Mouse (Mus musculus) lung, postnatal 14 days (tissue): ENCODE measurements at regions not wholly inside any gene's neighbourhood (a gene's known extent, or its start where the extent isn't known, plus 50 kb on each side); places are given as distances from the start of the nearest gene placed in this dataset.
A peak's percentile ranks its signal among the peaks of the same experiment; 100 is the strongest.
"Not testable (repeated sequence)": the region's sequence is repeated elsewhere in the genome, so short reads cannot be mapped to it uniquely, and the experiment has no call there.

ENCODE experiments used
- DNase-seq: peaks from one replicate; pipeline ENCODE4 v3.0.0; 2021

- DNase-seq: no peak
Measured at GRCm38 (mm10) chr16:30778078-30778477, 178.6 kb downstream of the Fam43a start.

- DNase-seq: no peak
Measured at GRCm38 (mm10) chr16:30778945-30779344, 179.4 kb downstream of the Fam43a start.

GRCm38 (mm10) chr16:30784261-30784660 lies 184.7 kb downstream of the Fam43a start:
- DNase-seq: no peak

GRCm38 (mm10) chr16:30784949-30785348 lies 185.4 kb downstream of the Fam43a start:
- no peak for DNase-seq

GRCm38 (mm10) chr16:30786060-30786459 lies 186.5 kb downstream of the Fam43a start:
- DNase-seq: no peak

- no peak for DNase-seq
Measured at GRCm38 (mm10) chr16:30787351-30787750, 187.8 kb downstream of the Fam43a start.

GRCm38 (mm10) chr16:30788321-30788781 lies 188.8 kb downstream of the Fam43a start:
- no peak for DNase-seq

GRCm38 (mm10) chr16:30788944-30789781 lies 189.6 kb downstream of the Fam43a start:
- DNase-seq: no peak

- peak; percentile 74 for DNase-seq
Measured at GRCm38 (mm10) chr16:30790036-30790435, 190.5 kb downstream of the Fam43a start.

- DNase-seq: peak; percentile 49
Measured at GRCm38 (mm10) chr16:30790551-30791001, 191.1 kb downstream of the Fam43a start.

GRCm38 (mm10) chr16:30791048-30791855 lies 191.7 kb downstream of the Fam43a start:
- DNase-seq: no peak

GRCm38 (mm10) chr16:30792738-30793377 lies 193.3 kb downstream of the Fam43a start:
- DNase-seq: no peak

- DNase-seq: no peak
Measured at GRCm38 (mm10) chr16:30793378-30793753, 193.8 kb downstream of the Fam43a start.

- DNase-seq: no peak
Measured at GRCm38 (mm10) chr16:30793856-30794255, 194.3 kb downstream of the Fam43a start.

- no peak for DNase-seq
Measured at GRCm38 (mm10) chr16:30795501-30795904, 196.0 kb downstream of the Fam43a start.

GRCm38 (mm10) chr16:30796103-30796502 lies 196.6 kb downstream of the Fam43a start:
- no peak for DNase-seq

GRCm38 (mm10) chr16:30797006-30797405 lies 197.5 kb downstream of the Fam43a start:
- no peak for DNase-seq

GRCm38 (mm10) chr16:30797973-30798471 lies 198.5 kb downstream of the Fam43a start:
- peak; percentile 17 for DNase-seq

- DNase-seq: no peak
Measured at GRCm38 (mm10) chr16:30798536-30798935, 199.0 kb downstream of the Fam43a start.

- no peak for DNase-seq
Measured at GRCm38 (mm10) chr16:30799699-30800483, 200.4 kb downstream of the Fam43a start.

GRCm38 (mm10) chr16:30804018-30804417 lies 204.5 kb downstream of the Fam43a start:
- DNase-seq: no peak

- not testable (repeated sequence) for DNase-seq
Measured at GRCm38 (mm10) chr16:30806206-30806605, 206.7 kb downstream of the Fam43a start.
